Mouse (Mus musculus) forebrain, embryonic 14.5 days (tissue): ENCODE results near the gene Ppp6r3. TPM values are rescaled to one million over a fixed set of nuclear protein-coding genes. Genes with fewer than 3 reads are reported as not detected.

Experiments
- ATAC-seq: fragments of 200-750 bp; cut with Nextera tagmentation; 2 replicates; pipeline ENCODE4 v1.8.0; 2017; ENCODE audit warnings: mild to moderate bottlenecking, moderate library complexity
- DNase-seq: peaks from one replicate; pipeline ENCODE4 v3.0.0-alpha.2; 2015; ENCODE audit warnings: low spot score
- H3K27ac ChIP-seq: fragments of 300-500 bp; sonication (generic); 2 replicates; pipeline ENCODE4 v1.5.1; 2014; ENCODE audit warnings: low read depth, mild to moderate bottlenecking, control low read depth, low read length, moderate library complexity
- H3K27me3 ChIP-seq: fragments of 300-500 bp; sonication (generic); replicated peaks from 2 replicates; pipeline ENCODE4 v1.6.1; 2014; ENCODE audit warnings: low read length, control low read depth, mixed read lengths; ENCODE audit not compliant: control insufficient read depth, insufficient read depth
- H3K36me3 ChIP-seq: fragments of 300-500 bp; sonication (generic); 2 replicates; pipeline ENCODE4 v1.6.1; 2014; ENCODE audit warnings: low read length, control low read depth; ENCODE audit not compliant: control insufficient read depth, insufficient read depth
- H3K4me1 ChIP-seq: fragments of 300-500 bp; sonication (generic); 2 replicates; pipeline ENCODE4 v1.6.1; 2014; ENCODE audit warnings: antibody characterized with exemption, low read length, control low read depth; ENCODE audit not compliant: control insufficient read depth, insufficient read depth
- H3K4me2 ChIP-seq: fragments of 300-500 bp; sonication (generic); 2 replicates; pipeline ENCODE4 v1.6.1; 2014; ENCODE audit warnings: mild to moderate bottlenecking, control low read depth, low read length
- H3K4me3 ChIP-seq: fragments of 300-500 bp; sonication (generic); 2 replicates; pipeline ENCODE4 v1.5.1; 2014; ENCODE audit warnings: low read depth, low read length, control low read depth
- H3K9ac ChIP-seq: fragments of 300-500 bp; sonication (generic); 2 replicates; pipeline ENCODE4 v1.6.1; 2014; ENCODE audit warnings: mild to moderate bottlenecking, low read length, control low read depth, moderate library complexity
- H3K9me3 ChIP-seq: fragments of 300-500 bp; sonication (generic); replicated peaks from 2 replicates; pipeline ENCODE4 v1.6.1; 2016; ENCODE audit warnings: low read length, control low read depth, mixed read lengths; ENCODE audit not compliant: control insufficient read depth
- WGBS: fragments of 180-500 bp; shearing (Covaris S2); extraction: QIAGEN DNeasy Blood & Tissue Kit; methylation state at CpG from one replicate; pipeline ENCODE4 v1.1.7; 2014; 5-methylcytosine and 5-hydroxymethylcytosine counted together
- polyA plus RNA-seq: library from polyadenylated mRNA; unstranded; fragments of >200 nt; fragmentation: Nextera tagmentation; extraction: Ambion mirVana; gene quantifications from 2 replicates; pipeline ENCODE4 v1.2.1, GENCODE M21; 2014

The Ppp6r3 gene
- polyA plus RNA-seq, 1 experiment from 2014 or later: 59.9 TPM

DNA sequence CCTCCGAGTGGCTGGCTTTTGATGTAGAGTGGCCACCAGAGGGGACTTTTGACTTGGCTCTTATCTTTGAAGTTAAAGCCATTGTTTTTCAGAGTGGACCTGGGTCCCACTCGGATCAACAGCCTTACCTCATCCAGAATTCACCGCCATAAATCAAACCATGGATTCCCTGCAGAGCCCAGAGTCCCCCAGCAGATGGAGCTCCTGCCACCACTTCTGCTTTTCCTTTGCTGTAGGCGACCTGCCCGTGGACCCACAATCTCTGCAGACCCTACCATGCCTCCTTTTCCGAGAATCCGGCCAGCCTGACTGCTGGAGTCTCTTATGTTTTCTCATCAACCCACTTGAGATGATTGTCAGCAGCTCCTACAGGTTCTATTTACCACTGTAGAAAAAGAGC lies 5.8 kb upstream of the Ppp6r3 start:
- Histone ChIP-seq H3K36me3 (peaks cover 16% of the 10 kb centered on the region), H3K27me3 (no peaks in the 10 kb centered on the region), H3K4me2 (no peak overlapping the region), H3K4me1 (no peaks in the 10 kb centered on the region), H3K27ac (no peak overlapping the region), H3K9ac (no peak overlapping the region), H3K4me3 (no peak overlapping the region), H3K9me3 (no peaks in the 10 kb centered on the region)
- ATAC-seq (no peak), DNase-seq (peak; percentile 63)
- 23% methylated on average over 7 of the region's 7 CpGs for WGBS

- Histone ChIP-seq H3K9ac (no peak overlapping the region), H3K9me3 (no peaks in the 10 kb centered on the region), H3K27me3 (no peaks in the 10 kb centered on the region), H3K4me1 (peaks cover 16% of the 10 kb centered on the region), H3K4me2 (no peak overlapping the region), H3K4me3 (no peak overlapping the region), H3K36me3 (no peaks in the 10 kb centered on the region), H3K27ac (no peak overlapping the region)
- ATAC-seq (no peak), DNase-seq (no peak)
Measured at GRCm38 (mm10) chr19:3577911-3578290, 2.4 kb upstream of the Ppp6r3 start.

GRCm38 (mm10) chr19:3577265-3577910 lies 1.8 kb upstream of the Ppp6r3 start:
- no peak for ATAC-seq
- 89% methylated on average over 4 of the region's 4 CpGs for WGBS

DNA sequence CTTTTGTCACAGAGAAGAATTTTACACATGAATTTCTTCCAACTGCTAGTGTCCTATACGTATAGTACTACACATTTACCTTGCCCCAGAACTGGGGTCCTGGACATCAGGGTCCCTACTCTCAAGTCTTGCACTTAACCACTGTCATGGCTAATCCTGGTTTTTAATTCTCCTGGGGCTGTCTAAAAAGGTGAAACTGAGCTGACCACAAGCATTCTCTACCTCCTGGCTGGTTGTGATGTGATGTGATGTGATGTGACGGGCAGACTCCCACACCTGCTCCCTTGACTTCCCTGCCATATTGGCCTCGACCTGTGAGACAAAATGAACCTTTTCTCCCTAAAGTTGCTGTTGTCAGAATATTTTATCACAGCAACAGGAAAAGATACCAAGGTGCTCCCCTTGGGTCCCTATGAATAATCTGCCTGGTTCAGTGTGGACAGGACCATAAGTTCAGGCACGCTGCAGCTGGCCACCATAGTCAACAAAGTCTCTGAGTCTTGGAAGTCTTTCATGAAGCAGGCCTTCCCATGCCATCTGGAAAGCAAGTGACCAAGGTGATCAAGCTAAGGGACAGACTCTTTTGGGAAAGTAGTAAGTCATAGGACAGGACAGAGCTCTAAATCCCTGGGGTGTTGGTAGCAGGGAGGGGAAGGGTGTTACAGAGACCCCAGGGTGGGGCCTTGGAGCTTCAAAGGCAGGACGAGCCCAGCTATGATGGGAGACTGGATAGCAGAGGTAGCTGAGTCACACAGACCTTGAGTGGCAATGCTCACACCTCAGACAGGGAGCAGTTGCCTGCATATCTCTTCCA lies 1.1 kb upstream of the Ppp6r3 start:
- no peaks in the 10 kb centered on the region for H3K36me3 ChIP-seq
- ATAC-seq (no peak), DNase-seq (no peak)
- no peak overlapping the region for H3K9ac ChIP-seq
- H3K27me3 ChIP-seq: no peaks in the 10 kb centered on the region
- H3K9me3 ChIP-seq: no peaks in the 10 kb centered on the region
- peak overlapping the region; percentile 37 for H3K4me2 ChIP-seq
- peaks cover 16% of the 10 kb centered on the region for H3K4me1 ChIP-seq
- peak overlapping the region; percentile 89; the same call in 1 of the 2 replicates for H3K4me3 ChIP-seq
- peak overlapping the region; percentile 93 for H3K27ac ChIP-seq
- WGBS: 77% methylated on average over 5 of the region's 5 CpGs

More at GRCm38 (mm10) chr19:3577265-3577910, 1.8 kb upstream of the Ppp6r3 start:
- Histone ChIP-seq H3K4me1 (peaks cover 16% of the 10 kb centered on the region), H3K27ac (no peak overlapping the region), H3K9ac (no peak overlapping the region), H3K36me3 (no peaks in the 10 kb centered on the region), H3K4me2 (no peak overlapping the region), H3K9me3 (no peaks in the 10 kb centered on the region), H3K4me3 (no peak overlapping the region), H3K27me3 (no peaks in the 10 kb centered on the region)
- no peak for DNase-seq

GRCm38 (mm10) chr19:3575276-3575631 lies 295 bp downstream of the Ppp6r3 start:
- ATAC-seq: peak; percentile 43

DNA sequence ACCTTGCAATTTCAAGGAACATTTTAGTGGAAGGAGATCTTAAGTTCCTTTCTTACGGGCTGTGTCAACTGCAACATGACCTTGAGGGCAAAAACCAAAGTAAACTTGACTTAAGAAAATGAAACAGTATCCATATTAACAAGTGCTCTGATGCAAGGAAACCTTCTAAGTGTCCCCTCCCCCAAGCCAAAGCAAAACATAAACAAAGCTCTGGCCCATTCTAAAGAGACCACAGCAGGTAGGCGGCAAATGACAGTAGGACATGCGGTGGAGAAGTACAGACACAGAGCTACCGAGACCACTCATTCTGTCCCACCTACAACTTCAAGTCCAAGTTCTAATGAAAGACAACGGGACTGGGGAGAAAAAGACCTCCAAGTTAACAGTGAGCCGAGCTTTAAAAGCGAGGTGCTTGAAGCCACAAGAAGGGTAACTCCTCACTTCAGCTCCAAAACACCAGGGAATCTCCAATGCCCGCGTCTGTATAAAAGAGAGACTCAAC lies 905 bp downstream of the Ppp6r3 start:
- Histone ChIP-seq H3K36me3 (no peaks in the 10 kb centered on the region), H3K4me1 (peaks cover 16% of the 10 kb centered on the region), H3K27ac (no peak overlapping the region; the same call in 1 of the 2 replicates), H3K9me3 (no peaks in the 10 kb centered on the region), H3K4me2 (peak overlapping the region; percentile 78), H3K27me3 (no peaks in the 10 kb centered on the region), H3K4me3 (peak overlapping the region; percentile 89), H3K9ac (peak overlapping the region; percentile 86)
- no peak for ATAC-seq
- DNase-seq: peak; percentile 8
- WGBS: 4% methylated on average over 9 of the region's 9 CpGs

More at GRCm38 (mm10) chr19:3575276-3575631, 295 bp downstream of the Ppp6r3 start:
- peak overlapping the region; percentile 93 for H3K27ac ChIP-seq
- peak overlapping the region; percentile 86 for H3K9ac ChIP-seq
- peaks cover 16% of the 10 kb centered on the region for H3K4me1 ChIP-seq
- DNase-seq: no peak
- WGBS: under 1% methylated on average over 40 of the region's 50 CpGs
- H3K9me3 ChIP-seq: no peaks in the 10 kb centered on the region
- no peaks in the 10 kb centered on the region for H3K27me3 ChIP-seq
- H3K36me3 ChIP-seq: no peaks in the 10 kb centered on the region
- peak overlapping the region; percentile 89 for H3K4me3 ChIP-seq
- peak overlapping the region; percentile 78 for H3K4me2 ChIP-seq

GRCm38 (mm10) chr19:3564309-3564708 lies 11.2 kb downstream of the Ppp6r3 start:
- no peaks in the 10 kb centered on the region for H3K9me3 ChIP-seq
- no peak overlapping the region for H3K4me3 ChIP-seq
- no peak overlapping the region for H3K9ac ChIP-seq
- no peak for ATAC-seq
- no peaks in the 10 kb centered on the region for H3K36me3 ChIP-seq
- WGBS: 82% methylated on average over 3 of the region's 3 CpGs
- no peak for DNase-seq
- no peaks in the 10 kb centered on the region; the same call in 1 of the 2 replicates for H3K4me1 ChIP-seq
- no peak overlapping the region for H3K27ac ChIP-seq
- H3K4me2 ChIP-seq: no peak overlapping the region
- H3K27me3 ChIP-seq: no peaks in the 10 kb centered on the region

DNA sequence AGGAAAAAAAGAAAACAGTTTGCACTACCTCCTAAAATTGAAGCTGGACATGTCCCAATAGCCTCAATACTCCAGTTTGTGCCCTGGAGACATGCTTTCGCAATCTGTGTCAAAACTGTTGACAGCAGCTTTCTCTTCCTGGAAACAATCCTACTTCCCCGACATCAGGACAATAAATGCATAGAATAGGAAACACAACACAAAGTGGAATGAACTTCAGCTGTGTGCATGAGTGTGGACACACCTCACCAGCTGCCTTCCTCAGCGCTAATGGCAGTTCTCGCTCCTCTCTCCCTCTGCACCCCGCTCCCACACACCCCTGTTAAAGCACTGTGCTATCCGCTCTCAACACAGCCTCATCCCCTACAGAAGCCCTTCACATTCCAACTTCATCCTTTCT lies 12.8 kb downstream of the Ppp6r3 start:
- WGBS: 87% methylated on average over 6 of the region's 6 CpGs
- DNase-seq: no peak

DNA sequence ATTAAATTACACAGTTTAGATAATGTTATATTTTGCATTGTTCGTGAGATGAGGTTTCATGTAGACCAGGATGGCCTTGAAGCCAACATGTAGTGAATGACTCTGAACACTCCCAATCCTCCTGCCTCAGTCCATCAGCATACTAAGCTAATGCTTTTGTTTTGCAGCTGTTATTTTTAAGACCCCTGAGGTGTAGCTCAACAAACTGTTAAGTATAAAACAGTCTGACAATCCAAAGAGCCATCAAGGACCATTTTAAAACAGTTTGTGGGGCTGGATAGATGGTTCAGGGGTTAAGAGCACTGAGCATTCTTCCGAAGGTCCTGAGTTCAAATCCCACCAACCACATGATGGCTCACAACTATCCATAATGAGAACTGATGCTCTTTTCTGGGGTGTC lies 13.3 kb downstream of the Ppp6r3 start:
- ATAC-seq (no peak), DNase-seq (no peak)
- H3K27ac ChIP-seq: no peak overlapping the region
- 96% methylated on average over 2 of the region's 2 CpGs for WGBS
- H3K27me3 ChIP-seq: no peaks in the 10 kb centered on the region
- no peaks in the 10 kb centered on the region for H3K4me1 ChIP-seq
- no peak overlapping the region for H3K4me2 ChIP-seq
- H3K36me3 ChIP-seq: no peaks in the 10 kb centered on the region
- no peak overlapping the region for H3K4me3 ChIP-seq
- no peak overlapping the region for H3K9ac ChIP-seq
- H3K9me3 ChIP-seq: no peaks in the 10 kb centered on the region

More for the DNA sequence above, 12.8 kb downstream of the Ppp6r3 start:
- Histone ChIP-seq H3K9me3 (no peaks in the 10 kb centered on the region), H3K27ac (no peak overlapping the region), H3K27me3 (no peaks in the 10 kb centered on the region), H3K4me2 (no peak overlapping the region), H3K36me3 (no peaks in the 10 kb centered on the region), H3K4me1 (no peaks in the 10 kb centered on the region), H3K4me3 (no peak overlapping the region), H3K9ac (no peak overlapping the region)
- ATAC-seq: no peak
